Mouse (Mus musculus) 416B (cell line): ENCODE measurements at regions not wholly inside any gene's neighbourhood (a gene's known extent, or its start where the extent isn't known, plus 50 kb on each side); places are given as distances from the start of the nearest gene placed in this dataset.

ENCODE experiments used
- DNase-seq: peaks from one replicate; pipeline ENCODE4 v3.0.0; 2011; ENCODE audit warnings: low read depth

DNA sequence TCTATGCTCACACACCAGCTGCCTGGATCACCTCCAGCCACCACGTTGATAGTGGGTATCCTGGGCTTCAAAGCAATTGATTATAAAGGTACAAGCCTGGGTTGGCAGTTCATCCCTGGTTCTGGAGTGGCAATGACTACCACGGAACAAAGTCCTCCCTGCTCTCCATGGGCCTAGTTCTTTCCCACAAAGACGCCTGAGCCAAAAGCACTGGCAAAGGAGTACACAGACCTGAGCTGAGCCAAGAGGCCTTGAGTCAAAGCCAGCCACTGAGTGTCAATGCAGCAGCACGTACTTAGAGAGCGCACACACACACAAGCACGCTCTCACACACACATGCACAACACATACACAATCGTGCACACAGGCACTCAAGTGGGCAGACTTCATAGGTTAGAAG is 54.6 kb upstream of the Dio3 start:
- no peak for DNase-seq

GRCm38 (mm10) chr12:110228011-110228411 is 50.9 kb upstream of the Dio3 start:
- no peak for DNase-seq
